Mouse (Mus musculus): ENCODE data around the gene Klkb1.
"Not testable (repeated sequence)": the region's sequence is repeated elsewhere in the genome, so short reads cannot be mapped to it uniquely, and the experiment has no call there.

The Klkb1 gene

DNA sequence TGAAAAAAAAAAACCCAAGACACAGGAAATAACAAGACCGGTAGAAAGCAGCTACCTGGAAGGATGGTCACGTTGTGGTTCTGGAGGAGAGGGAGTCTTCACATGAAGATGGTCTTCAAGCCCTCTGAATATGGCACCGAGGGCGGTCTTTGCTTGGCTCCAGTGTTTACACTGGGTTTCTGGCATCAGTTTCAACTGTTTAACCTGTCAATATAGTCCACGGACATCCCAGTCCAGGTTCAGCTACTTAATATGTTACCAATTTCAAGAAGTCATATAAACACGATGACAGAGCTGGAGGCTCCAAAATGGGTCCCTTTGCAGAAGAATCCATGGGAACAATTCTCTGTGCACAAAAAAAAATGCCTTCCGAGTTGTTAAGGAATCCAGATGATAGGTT is at the start of gene Klkb1:
Gene Klkb1, minus strand, starts transcription at position 173 of the 400 bp plus-strand sequence.
- no peak for DNase-seq

DNA sequence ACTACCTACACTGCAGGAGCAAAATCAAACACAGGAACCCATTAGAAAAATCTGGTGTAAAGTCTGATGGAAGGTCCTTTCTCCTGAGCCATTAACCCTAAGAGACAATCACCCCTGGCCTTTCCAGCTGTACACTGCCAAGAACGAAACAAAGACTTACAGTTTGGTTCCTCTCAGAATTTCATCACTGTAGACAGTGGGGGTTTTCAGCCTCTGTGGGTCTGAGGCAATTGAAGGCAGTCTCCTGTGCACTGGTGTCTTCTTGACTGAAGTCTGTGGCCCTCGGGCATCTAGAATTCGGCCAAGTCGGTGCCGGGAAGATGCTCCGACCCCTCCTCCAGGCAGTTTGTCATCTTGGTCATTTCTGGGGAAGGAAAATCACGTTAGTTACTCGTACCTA is 49.6 kb upstream of the Klkb1 start:
- no peak for DNase-seq

- no peak for DNase-seq
Measured at GRCm38 (mm10) chr8:45341630-45342628, 47.3 kb upstream of the Klkb1 start.

- no peak for DNase-seq
Measured at GRCm38 (mm10) chr8:45333493-45333892, 38.8 kb upstream of the Klkb1 start.

- DNase-seq: peak; percentile 4
Measured at GRCm38 (mm10) chr8:45332685-45333409, 38.2 kb upstream of the Klkb1 start, which contains the start of gene Cyp4v3. TSS of gene Cyp4v3 (minus strand) at chr8:45333216.

GRCm38 (mm10) chr8:45330856-45331255 is 36.2 kb upstream of the Klkb1 start:
- DNase-seq: no peak

- DNase-seq: no peak
Measured at GRCm38 (mm10) chr8:45329206-45329980, 34.7 kb upstream of the Klkb1 start.

GRCm38 (mm10) chr8:45327076-45327475 is 32.4 kb upstream of the Klkb1 start:
- DNase-seq: not testable (repeated sequence)

GRCm38 (mm10) chr8:45324151-45324550 is 29.5 kb upstream of the Klkb1 start:
- DNase-seq: no peak

DNA sequence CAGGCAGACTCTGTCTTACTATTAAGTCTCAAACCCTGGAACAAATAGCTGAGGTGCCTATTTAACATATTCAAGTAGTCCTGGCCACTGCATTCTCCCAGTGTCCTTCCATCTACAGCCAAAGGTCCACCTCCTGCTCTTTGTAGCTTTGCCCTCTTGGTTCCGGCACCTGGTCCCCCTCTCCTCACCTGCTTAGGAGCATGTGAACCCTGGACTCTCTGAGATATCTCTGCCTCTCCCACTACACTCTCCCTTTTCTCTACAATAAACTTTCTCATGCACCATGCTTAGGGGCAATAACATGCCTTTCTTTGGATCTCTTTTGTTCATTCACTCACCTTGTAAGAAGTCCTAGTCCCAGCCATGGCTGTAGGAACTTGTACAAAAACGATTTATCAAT is 26.7 kb upstream of the Klkb1 start:
- no peak for DNase-seq

GRCm38 (mm10) chr8:45320930-45321329 is 26.3 kb upstream of the Klkb1 start:
- DNase-seq: no peak

DNA sequence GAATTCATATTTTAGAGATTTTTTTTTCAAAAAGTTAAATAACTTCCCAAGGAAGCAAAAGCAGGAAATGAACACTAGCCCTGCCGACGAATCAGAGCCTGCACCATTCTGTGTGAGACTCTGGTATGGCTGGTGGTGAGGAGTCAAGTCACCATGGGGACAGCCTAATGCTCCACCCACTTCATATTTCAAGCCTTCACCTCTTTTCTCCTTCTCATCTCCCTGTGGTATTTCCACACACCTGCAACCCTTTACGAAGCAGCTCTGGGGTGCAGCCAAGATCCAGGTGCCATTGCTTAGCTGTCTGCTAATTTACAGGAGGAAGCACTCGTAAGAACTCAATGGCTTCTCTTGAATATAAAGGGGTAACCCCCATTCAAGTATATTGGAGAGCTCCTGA is 16.3 kb upstream of the Klkb1 start:
- DNase-seq: no peak

GRCm38 (mm10) chr8:45308366-45308765 is 13.7 kb upstream of the Klkb1 start, which contains the start of gene Gm45753:
TSS of gene Gm45753 (minus strand) at chr8:45308466.
- DNase-seq: no peak

GRCm38 (mm10) chr8:45305479-45305878 is 10.8 kb upstream of the Klkb1 start:
- no peak for DNase-seq

- no peak for DNase-seq
Measured at GRCm38 (mm10) chr8:45304354-45304753, 9.7 kb upstream of the Klkb1 start.

DNA sequence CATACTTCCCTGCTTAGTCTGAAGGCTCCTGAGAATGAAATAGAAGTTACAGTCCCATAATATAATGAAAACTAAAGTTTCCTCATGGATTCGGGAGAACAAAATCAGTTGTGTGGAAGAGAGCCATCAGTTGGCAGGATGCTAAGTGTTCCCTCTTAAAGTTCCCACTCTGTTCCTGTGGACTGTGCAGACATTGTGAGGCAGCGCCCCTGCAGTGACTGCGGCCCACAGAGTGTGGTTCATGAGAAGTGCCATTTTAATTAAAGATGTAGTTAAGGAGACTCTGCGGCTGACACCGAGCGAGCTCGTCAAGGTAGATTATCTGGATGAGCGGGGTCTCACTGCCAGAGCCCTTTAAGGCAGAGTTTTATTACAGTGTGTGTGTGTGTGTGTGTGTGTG is 7.7 kb upstream of the Klkb1 start:
- no peak for DNase-seq

GRCm38 (mm10) chr8:45295276-45295675 is 617 bp upstream of the Klkb1 start:
- no peak for DNase-seq

- DNase-seq: peak; percentile 39
Measured at GRCm38 (mm10) chr8:45291790-45292189, 2.9 kb downstream of the Klkb1 start.

DNA sequence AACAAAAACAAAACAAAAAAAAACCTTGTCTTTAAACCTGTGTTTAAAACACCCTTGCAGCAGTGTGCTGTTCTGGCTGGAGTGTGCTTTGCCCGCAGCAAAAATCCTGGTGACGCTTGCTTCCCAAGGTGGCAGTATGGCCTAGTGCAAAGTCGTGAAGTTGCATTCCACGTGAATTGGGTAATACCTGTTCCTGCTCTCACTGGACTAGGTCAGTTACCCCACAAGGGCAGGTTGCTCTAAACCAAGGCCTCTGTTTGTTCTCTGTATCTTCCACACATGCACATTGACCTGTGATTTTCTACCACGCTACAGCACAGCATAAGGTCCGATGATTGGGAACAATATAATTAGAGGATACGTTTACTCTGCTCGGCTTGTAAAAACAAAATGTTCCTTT is 13.0 kb downstream of the Klkb1 start:
- DNase-seq: no peak

- no peak for DNase-seq
Measured at GRCm38 (mm10) chr8:45277453-45277852, 17.2 kb downstream of the Klkb1 start.

DNA sequence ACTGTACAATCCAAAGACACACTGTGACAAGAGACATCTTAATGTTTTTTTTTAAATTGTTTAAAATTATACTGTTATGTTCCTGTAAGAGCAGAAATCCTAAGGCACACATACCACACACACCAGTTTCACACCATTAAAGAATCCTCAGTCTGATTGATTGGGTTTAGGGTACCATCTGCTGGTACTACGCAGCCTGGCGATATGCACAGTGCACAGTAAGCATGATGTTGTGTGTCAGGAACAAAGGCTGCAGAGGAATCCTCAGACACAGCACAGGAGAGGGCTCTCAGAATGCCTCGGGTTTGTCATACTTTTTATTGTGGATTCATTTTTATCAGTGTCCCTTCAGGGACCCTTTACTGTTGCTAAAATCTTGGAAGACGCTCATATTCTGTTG is 20.3 kb downstream of the Klkb1 start:
- DNase-seq: no peak

- DNase-seq: no peak
Measured at GRCm38 (mm10) chr8:45269056-45269455, 25.6 kb downstream of the Klkb1 start.

- DNase-seq: no peak
Measured at GRCm38 (mm10) chr8:45268485-45268884, 26.2 kb downstream of the Klkb1 start.
